Mouse (Mus musculus) cerebellum, adult 2 months (tissue): ENCODE measurements around the gene Vars. TPM values are rescaled to one million over a fixed set of nuclear protein-coding genes. Genes with fewer than 3 reads are reported as not detected.

Source experiments
- DNase-seq, 2 experiments: peaks; one replicate each; pipeline ENCODE4 v3.0.0; 2021
- H3K27ac ChIP-seq: fragments of 200-500 bp; 2 replicates; pipeline ENCODE4 v1.5.1; 2012; ENCODE audit warnings: low read length, control low read depth, inconsistent platforms; ENCODE audit not compliant: insufficient read depth
- H3K27me3 ChIP-seq: fragments of 200-500 bp; 2 replicates; pipeline ENCODE4 v1.6.1; 2012; ENCODE audit warnings: inconsistent platforms, mild to moderate bottlenecking, low read length, moderate library complexity; ENCODE audit not compliant: control insufficient read depth, insufficient read depth
- H3K4me1 ChIP-seq: fragments of 200-500 bp; 2 replicates; pipeline ENCODE4 v1.6.1; 2011; ENCODE audit warnings: low read length; ENCODE audit not compliant: control insufficient read depth, insufficient read depth
- H3K4me3 ChIP-seq: fragments of 200-500 bp; replicated peaks from 2 replicates; pipeline ENCODE3; 2011; ENCODE audit warnings: mild to moderate bottlenecking, low read depth, low read length, control low read depth; ENCODE audit not compliant: insufficient read depth
- CTCF ChIP-seq: fragments of 200-500 bp; IDR thresholded peaks from 2 replicates; pipeline ENCODE4 v1.5.1; 2011; ENCODE audit warnings: low read depth, mild to moderate bottlenecking, control low read depth, low read length, moderate library complexity, borderline replicate concordance; ENCODE audit not compliant: insufficient read depth
- POLR2A ChIP-seq: fragments of 200-500 bp; IDR thresholded peaks from 2 replicates; pipeline ENCODE4 v1.6.1; 2011; ENCODE audit warnings: low read length, control low read depth, borderline replicate concordance; ENCODE audit not compliant: insufficient read depth
- WGBS: fragments of 180-500 bp; shearing (Covaris S2); methylation state at CpG from one replicate; pipeline ENCODE4 v1.1.7; 2018; 5-methylcytosine and 5-hydroxymethylcytosine counted together
- polyA plus RNA-seq: library from polyadenylated mRNA; depleted of rRNA; stranded (reverse); fragments of >200 nt; gene quantifications from 2 replicates; pipeline ENCODE4 v1.2.3, GENCODE M21; 2012

Vars gene
- polyA plus RNA-seq, 1 experiment = 65.3 TPM

DNA sequence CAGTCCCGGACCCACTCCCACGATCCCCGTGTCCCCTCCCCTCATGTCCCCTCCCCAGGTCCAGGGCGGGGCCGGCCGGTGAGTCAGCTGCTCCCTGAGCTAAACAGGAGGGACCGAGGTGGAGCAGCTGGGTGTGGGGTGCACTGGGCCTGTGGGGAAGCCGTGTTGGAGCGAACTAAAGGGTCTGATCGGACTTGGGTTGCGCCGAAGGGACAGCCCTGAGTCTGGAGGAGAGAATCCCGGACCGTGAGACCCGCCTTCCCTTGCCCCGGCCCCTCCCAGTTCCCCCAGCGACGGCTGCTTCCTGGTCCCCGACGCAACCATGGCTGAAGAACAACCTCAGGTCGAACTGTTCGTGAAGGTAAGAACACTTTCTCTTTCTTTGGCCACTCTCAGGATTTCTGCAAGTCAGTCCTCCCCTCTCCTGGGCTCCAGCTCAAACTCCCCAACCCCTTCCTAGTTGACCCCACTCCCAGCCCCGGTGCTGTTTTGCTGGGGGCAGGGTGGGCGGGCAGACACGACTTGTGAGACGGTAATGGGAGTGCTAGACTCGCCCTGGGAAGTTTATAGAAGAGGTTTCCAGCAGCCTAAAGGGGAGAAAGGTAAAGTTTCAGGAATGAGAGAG, 49.5 kb downstream of the Vars start:
- Histone ChIP-seq H3K4me1 (peaks cover 12% of the 10 kb centered on the region), H3K27me3 (no peaks in the 10 kb centered on the region)
- DNase-seq = peak in 1 of 2 experiments; percentile 60

DNA sequence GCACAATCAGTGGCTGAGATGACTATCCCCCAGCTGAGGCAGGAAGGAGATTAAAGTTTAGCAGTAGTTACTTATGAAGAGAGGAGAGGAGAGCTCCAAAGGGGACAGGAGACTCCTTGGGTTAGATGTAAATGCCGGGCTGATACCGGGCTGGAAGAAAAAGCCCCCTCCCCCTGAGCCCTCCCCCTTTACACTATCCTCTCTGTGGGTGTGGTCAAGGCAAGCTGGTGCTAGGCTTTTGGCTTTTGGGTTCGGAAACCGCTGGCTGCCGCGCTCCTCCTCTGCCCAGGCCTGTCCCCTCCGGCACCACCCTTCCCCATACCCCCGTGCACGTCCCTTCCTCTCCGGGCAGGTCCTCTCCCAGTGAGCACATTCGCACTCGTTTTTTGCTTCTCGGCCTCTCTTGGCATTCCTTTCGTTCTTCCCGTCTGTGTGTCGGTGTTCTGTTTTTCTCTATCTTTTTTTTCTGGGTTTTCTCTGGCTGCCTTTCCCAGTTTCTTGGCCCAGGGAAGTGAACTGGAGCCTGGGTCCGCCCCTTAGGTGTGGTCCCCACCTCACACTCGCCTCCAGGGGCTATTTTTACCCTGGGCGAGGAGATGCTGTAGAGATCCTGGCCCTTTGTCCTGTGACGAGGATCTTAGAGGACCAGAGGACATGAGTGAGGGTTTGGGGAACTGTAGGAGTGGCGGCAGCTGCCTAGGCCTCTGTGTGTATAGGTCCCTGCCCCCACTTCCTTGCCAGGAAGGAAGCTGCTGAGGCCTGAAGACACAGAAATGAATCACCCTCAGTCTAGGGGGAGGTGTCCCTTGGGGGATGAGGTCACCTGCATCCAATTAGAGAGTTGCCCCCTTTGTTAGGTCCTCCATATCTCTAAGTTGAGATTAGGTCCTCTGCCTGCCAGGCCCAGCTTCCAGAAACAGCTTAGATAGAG, 50.6 kb downstream of the Vars start:
- TF ChIP-seq POLR2A = peak; percentile 18; the same call in 1 of the 2 replicates
- no peak for TF ChIP-seq CTCF
- Histone ChIP-seq H3K27ac (peak overlapping the region; percentile 96), H3K4me1 (peaks cover 12% of the 10 kb centered on the region), H3K27me3 (no peaks in the 10 kb centered on the region), H3K4me3 (peak overlapping the region; percentile 77)
- DNase-seq = peak; percentile 62 to 68
- 18% methylated on average over 21 of the region's 21 CpGs for WGBS

More for the DNA sequence above, 49.5 kb downstream of the Vars start:
- H3K4me3 ChIP-seq = peak overlapping the region; percentile 81
- TF ChIP-seq CTCF = no peak
- peak; percentile 30; the same call in 1 of the 2 replicates for TF ChIP-seq POLR2A
- H3K27ac ChIP-seq = peak overlapping the region; percentile 12; the same call in 1 of the 2 replicates
- WGBS = 7% methylated on average over 27 of the region's 27 CpGs

DNA sequence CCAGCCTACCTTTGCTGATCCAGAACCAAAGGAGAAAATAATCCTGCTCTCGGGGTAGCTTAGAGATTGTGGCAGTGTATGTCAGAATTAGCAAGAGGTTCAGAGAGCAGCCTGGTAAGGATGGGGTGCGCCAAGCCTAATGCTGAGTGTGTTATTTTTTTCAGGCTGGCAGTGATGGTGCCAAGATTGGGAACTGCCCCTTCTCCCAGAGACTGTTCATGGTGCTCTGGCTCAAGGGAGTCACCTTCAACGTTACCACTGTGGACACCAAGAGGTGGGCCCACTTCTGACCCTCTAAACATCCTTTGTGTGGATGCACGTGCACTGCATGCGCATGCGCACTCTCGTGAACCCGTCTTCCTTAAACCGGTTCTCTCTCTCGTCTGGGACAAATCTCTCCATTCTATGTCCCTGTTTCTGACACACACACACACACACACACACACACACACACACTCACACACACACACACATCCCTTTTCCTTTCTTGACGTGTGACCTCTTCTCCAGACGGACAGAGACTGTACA, 51.5 kb downstream of the Vars start:
- Histone ChIP-seq H3K27ac (peak overlapping the region; percentile 96), H3K4me1 (peaks cover 12% of the 10 kb centered on the region), H3K4me3 (peak overlapping the region; percentile 77), H3K27me3 (no peaks in the 10 kb centered on the region)
- no peak for TF ChIP-seq POLR2A
- no peak for TF ChIP-seq CTCF
- DNase-seq = no peak
- 60% methylated on average over 12 of the region's 12 CpGs for WGBS

DNA sequence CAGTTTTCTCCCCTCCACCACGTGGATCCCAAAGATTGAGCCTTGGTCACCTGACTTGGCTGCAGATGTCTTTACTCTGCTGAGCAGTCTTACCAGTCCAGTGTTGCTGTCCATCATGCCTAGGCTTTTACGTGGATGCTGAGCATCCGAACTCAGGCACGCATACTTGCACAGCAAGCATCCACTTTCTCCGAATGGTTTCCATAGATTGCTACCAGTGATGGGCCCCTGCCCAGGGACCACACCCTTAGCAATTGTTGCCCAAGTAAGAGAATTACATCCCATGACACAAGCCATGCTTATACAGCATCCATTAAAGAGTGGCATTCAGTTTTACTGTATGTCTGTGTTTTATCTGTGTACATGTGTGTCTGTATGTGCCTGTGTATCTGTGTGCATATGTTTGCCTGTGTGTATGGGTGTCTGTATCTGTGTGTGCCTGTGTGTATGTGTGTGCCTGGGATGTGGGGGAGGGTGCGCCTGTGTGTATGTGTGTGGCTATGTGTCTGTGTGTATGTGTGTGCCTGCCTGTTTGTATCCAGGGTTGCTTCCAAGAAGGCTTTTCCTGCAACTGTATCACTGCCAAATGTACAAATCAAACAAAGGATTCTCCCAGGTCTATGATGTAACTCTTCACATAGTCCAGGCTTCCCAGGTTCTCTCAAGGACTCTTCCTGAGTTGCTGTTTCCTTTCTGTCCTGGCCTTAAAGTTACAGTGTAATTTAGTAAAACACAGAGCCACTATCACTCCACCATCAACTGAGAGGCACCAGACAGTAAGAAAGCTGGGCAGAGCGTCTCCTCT, 55.1 kb downstream of the Vars start:
- H3K4me1 ChIP-seq = peaks cover 18% of the 10 kb centered on the region
- H3K27ac ChIP-seq = no peak overlapping the region
- TF ChIP-seq POLR2A = no peak
- TF ChIP-seq CTCF = no peak
- H3K27me3 ChIP-seq = no peaks in the 10 kb centered on the region
- no peak overlapping the region for H3K4me3 ChIP-seq
- WGBS = 82% methylated on average over 7 of the region's 7 CpGs
- DNase-seq = no peak

DNA sequence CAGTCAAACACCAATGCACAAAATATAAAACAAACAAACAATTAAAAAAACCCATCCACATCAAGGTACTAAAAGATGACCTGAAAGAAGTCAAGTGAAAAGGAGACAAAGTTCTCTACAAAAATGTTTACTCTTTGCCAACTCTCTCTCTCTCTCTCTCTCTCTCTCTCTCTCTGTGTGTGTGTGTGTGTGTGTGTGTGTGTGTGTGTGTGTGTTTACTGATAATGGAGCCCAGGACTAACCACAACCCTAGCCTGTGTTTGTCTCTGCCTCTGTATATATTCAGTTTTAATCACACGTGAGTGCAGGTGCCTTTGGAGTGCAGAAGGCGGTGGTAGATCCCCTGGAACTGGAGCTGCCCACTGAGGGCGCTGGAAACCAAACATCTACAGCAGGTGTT, 56.3 kb downstream of the Vars start:
- no peak for TF ChIP-seq POLR2A
- Histone ChIP-seq H3K4me1 (peaks cover 21% of the 10 kb centered on the region), H3K4me3 (no peak overlapping the region), H3K27ac (no peak overlapping the region), H3K27me3 (no peaks in the 10 kb centered on the region)
- no peak for DNase-seq
- WGBS = 85% methylated on average over 3 of the region's 3 CpGs

DNA sequence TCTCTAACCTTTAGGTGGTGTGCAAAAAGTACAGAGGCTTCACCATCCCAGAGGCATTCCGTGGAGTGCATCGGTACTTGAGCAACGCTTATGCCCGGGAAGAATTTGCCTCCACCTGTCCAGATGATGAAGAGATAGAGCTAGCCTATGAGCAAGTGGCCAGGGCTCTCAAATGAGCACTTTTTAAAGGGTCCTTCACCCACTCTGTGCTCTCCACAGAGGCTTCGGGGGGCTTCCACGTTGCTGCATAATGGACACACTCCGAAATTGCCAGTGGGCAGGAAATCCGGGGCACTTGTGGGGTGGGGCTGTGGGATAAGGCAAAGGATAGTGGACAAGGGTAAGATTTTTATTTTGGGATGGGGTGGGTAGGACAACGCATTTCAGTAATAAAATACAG, 57.5 kb downstream of the Vars start:
- Histone ChIP-seq H3K27me3 (no peaks in the 10 kb centered on the region), H3K4me1 (peaks cover 17% of the 10 kb centered on the region), H3K27ac (no peak overlapping the region), H3K4me3 (no peak overlapping the region)
- WGBS = 61% methylated on average over 9 of the region's 9 CpGs
- no peak for TF ChIP-seq CTCF
- TF ChIP-seq POLR2A = no peak
- no peak for DNase-seq
